Mouse (Mus musculus) neural tube, embryonic 12.5 days (tissue): ENCODE measurements around the gene Apob. TPM values are rescaled to one million over a fixed set of nuclear protein-coding genes. Genes with fewer than 3 reads are reported as not detected.

ENCODE experiments used
- ATAC-seq: fragments of 200-750 bp; cut with Nextera tagmentation; 2 replicates; pipeline ENCODE4 v1.8.0; 2017; ENCODE audit warnings: low read depth, mild to moderate bottlenecking, moderate TSS enrichment, moderate library complexity; ENCODE audit not compliant: low FRiP score
- H3K27ac ChIP-seq: fragments of 300-500 bp; sonication (generic); 2 replicates; pipeline ENCODE4 v1.5.1; 2016
- H3K27me3 ChIP-seq: fragments of 300-500 bp; sonication (generic); replicated peaks from 2 replicates; pipeline ENCODE4 v1.6.1; 2016; ENCODE audit warnings: mild to moderate bottlenecking
- H3K36me3 ChIP-seq: fragments of 300-500 bp; sonication (generic); 2 replicates; pipeline ENCODE4 v1.6.1; 2016; ENCODE audit warnings: mild to moderate bottlenecking
- H3K4me1 ChIP-seq: fragments of 300-500 bp; sonication (generic); 2 replicates; pipeline ENCODE4 v1.6.1; 2016
- H3K4me2 ChIP-seq: fragments of 300-500 bp; sonication (generic); replicated peaks from 2 replicates; pipeline ENCODE4 v1.6.1; 2016; ENCODE audit warnings: mild to moderate bottlenecking
- H3K4me3 ChIP-seq: fragments of 300-500 bp; sonication (generic); 2 replicates; pipeline ENCODE4 v1.5.1; 2016
- H3K9ac ChIP-seq: fragments of 300-500 bp; sonication (generic); 2 replicates; pipeline ENCODE4 v1.6.1; 2016; ENCODE audit warnings: mild to moderate bottlenecking
- H3K9me3 ChIP-seq: fragments of 300-500 bp; sonication (generic); 2 replicates; pipeline ENCODE4 v1.6.1; 2016; ENCODE audit warnings: mild to moderate bottlenecking
- WGBS: fragments of 180-500 bp; shearing (Covaris S2); methylation state at CpG from one replicate; pipeline ENCODE4 v1.1.7; 2016; 5-methylcytosine and 5-hydroxymethylcytosine counted together
- polyA plus RNA-seq: library from polyadenylated mRNA; unstranded; fragments of >200 nt; fragmentation: Nextera tagmentation; extraction: Ambion mirVana; gene quantifications from 2 replicates; pipeline ENCODE4 v1.2.1, GENCODE M21; 2016

Apob gene
- polyA plus RNA-seq, 1 experiment from 2014 or later: 0.11 TPM

- no peaks in the 10 kb centered on the region for H3K27me3 ChIP-seq
- no peak overlapping the region for H3K9ac ChIP-seq
- 95% methylated on average over 2 of the region's 2 CpGs for WGBS
- no peaks in the 10 kb centered on the region for H3K4me1 ChIP-seq
- no peak for ATAC-seq
- no peaks in the 10 kb centered on the region for H3K36me3 ChIP-seq
- H3K4me3 ChIP-seq: no peak overlapping the region
- no peak overlapping the region for H3K4me2 ChIP-seq
- no peaks in the 10 kb centered on the region for H3K9me3 ChIP-seq
- no peak overlapping the region for H3K27ac ChIP-seq
Measured at GRCm38 (mm10) chr12:8047046-8047445, 69.6 kb downstream of the Apob start.

- H3K9me3 ChIP-seq: no peaks in the 10 kb centered on the region
- no peak overlapping the region for H3K4me2 ChIP-seq
- 55% methylated on average over 1 of the region's 1 CpGs for WGBS
- no peak overlapping the region for H3K9ac ChIP-seq
- no peak for ATAC-seq
- no peak overlapping the region for H3K4me3 ChIP-seq
- no peaks in the 10 kb centered on the region for H3K4me1 ChIP-seq
- no peak overlapping the region for H3K27ac ChIP-seq
- H3K27me3 ChIP-seq: no peaks in the 10 kb centered on the region
- no peaks in the 10 kb centered on the region for H3K36me3 ChIP-seq
Measured at GRCm38 (mm10) chr12:8047789-8048309, 70.4 kb downstream of the Apob start.

- H3K9me3 ChIP-seq: no peaks in the 10 kb centered on the region
Measured at GRCm38 (mm10) chr12:8056001-8056640, 78.7 kb downstream of the Apob start.

GRCm38 (mm10) chr12:8059576-8059975 is 82.1 kb downstream of the Apob start:
- H3K9me3 ChIP-seq: no peaks in the 10 kb centered on the region
- WGBS: 18% methylated on average over 3 of the region's 3 CpGs
- no peaks in the 10 kb centered on the region for H3K36me3 ChIP-seq
- H3K4me2 ChIP-seq: no peak overlapping the region
- H3K4me1 ChIP-seq: no peaks in the 10 kb centered on the region
- no peak overlapping the region for H3K4me3 ChIP-seq
- no peaks in the 10 kb centered on the region for H3K27me3 ChIP-seq
- no peak overlapping the region for H3K27ac ChIP-seq
- ATAC-seq: no peak
- no peak overlapping the region for H3K9ac ChIP-seq

More at GRCm38 (mm10) chr12:8056001-8056640, 78.7 kb downstream of the Apob start:
- H3K36me3 ChIP-seq: no peaks in the 10 kb centered on the region
- no peak for ATAC-seq
- H3K4me2 ChIP-seq: no peak overlapping the region
- H3K4me3 ChIP-seq: no peak overlapping the region
- H3K4me1 ChIP-seq: no peaks in the 10 kb centered on the region
- WGBS: 80% methylated on average over 8 of the region's 8 CpGs
- H3K27me3 ChIP-seq: no peaks in the 10 kb centered on the region
- no peak overlapping the region for H3K9ac ChIP-seq
- no peak overlapping the region for H3K27ac ChIP-seq

GRCm38 (mm10) chr12:8063363-8064065 is 86.1 kb downstream of the Apob start:
- Histone ChIP-seq H3K4me2 (no peak overlapping the region), H3K9ac (no peak overlapping the region), H3K27ac (no peak overlapping the region), H3K36me3 (no peaks in the 10 kb centered on the region), H3K4me3 (no peak overlapping the region), H3K9me3 (no peaks in the 10 kb centered on the region), H3K27me3 (no peaks in the 10 kb centered on the region), H3K4me1 (no peaks in the 10 kb centered on the region)
- 70% methylated on average over 11 of the region's 11 CpGs for WGBS
- ATAC-seq: no peak

Other genes with a start within 250 kb of the Apob start
- 68.8 and 72.0 TPM in 2 replicates for gene Ldah, start 230.5 kb downstream of the Apob start, polyA plus RNA-seq